Mouse (Mus musculus): ENCODE results near the gene Hist1h2bk. TPM values are rescaled to one million over a fixed set of nuclear protein-coding genes. Genes with fewer than 3 reads are reported as not detected.

The Hist1h2bk gene
- total and polyA plus RNA-seq, 2 experiments from 2014 or later, result 0.34 to 573 TPM

DNA sequence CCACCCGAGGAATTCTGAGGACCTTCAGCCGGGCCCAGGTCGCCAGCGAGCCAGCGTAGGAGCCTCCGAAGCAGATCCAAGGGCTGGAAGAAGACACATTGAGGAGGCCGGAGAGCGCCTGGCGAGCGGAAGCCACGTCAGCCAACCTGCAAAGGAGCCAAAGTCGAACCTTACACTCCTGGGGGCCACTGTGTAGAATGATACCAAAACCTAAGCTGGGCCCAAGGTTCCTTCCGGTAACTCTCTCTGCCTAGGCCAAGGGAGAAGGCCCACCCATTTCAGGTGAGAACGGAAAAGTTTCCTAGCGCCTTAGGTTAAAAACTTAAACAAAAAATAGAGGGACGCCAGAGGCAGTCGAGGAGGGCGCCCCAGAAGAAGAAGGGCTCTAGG, 28.6 kb upstream of the Hist1h2bk start:
- no peaks in the 10 kb centered on the region for H3K9me3 ChIP-seq (replicated peaks; ENCODE audit: control insufficient read depth, low read length)
- peaks cover 95% of the 10 kb centered on the region for H3K27me3 ChIP-seq (ENCODE audit: control insufficient read depth, insufficient read depth, low read length)
- H3K4me1 ChIP-seq (ENCODE audit: control insufficient read depth, insufficient read depth), result peaks cover 6% of the 10 kb centered on the region
- peak overlapping the region; percentile 70 for H3K4me3 ChIP-seq (ENCODE audit: low read depth, low read length)
- ATAC-seq (ENCODE audit: insufficient read depth, low read depth), result no peak
- peak overlapping the region; percentile 97 for H3K4me2 ChIP-seq (ENCODE audit: low read depth, low read length)
- no peaks in the 10 kb centered on the region for H3K36me3 ChIP-seq (replicated peaks; ENCODE audit: control insufficient read depth, insufficient read depth, low read length)
- no peak overlapping the region for H3K27ac ChIP-seq (ENCODE audit: low read depth)
- DNase-seq (ENCODE audit: low spot score), result no peak
- WGBS, result 6% methylated on average over 18 of the region's 18 CpGs
- no peak overlapping the region for H3K9ac ChIP-seq (replicated peaks; ENCODE audit: low read depth, low read length)
- TF ChIP-seq EP300 (IDR thresholded peaks at IDR 0.05; ENCODE audit: low read depth), result no peak
- no peak for TF ChIP-seq CTCF (IDR thresholded peaks at IDR 0.05; ENCODE audit: low read depth)

DNA sequence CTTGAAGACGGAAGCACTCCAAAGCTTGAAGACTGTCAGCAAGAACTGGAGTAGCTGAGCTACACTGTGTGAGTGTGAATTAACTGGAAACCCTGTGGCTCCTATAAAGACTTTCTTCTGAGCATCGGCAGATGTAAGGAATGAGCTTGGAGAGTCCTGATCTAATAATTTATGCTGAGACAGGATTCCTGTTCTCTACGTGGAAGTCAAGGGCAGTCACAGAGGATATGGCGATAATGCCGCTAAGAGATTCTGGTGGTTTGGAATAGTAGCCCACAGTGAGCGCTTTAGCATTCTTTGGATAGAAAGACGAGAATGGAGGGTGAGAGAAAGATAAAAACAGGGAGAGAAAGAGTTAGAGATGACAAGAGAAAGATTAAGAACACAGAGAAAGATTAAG, 27.8 kb upstream of the Hist1h2bk start:
- Histone ChIP-seq H3K4me2 (ENCODE audit: low read depth, low read length) (no peak overlapping the region), H3K4me1 (ENCODE audit: control insufficient read depth, insufficient read depth) (peaks cover 6% of the 10 kb centered on the region), H3K27ac (ENCODE audit: low read depth) (no peak overlapping the region), H3K9ac (replicated peaks; ENCODE audit: low read depth, low read length) (no peak overlapping the region), H3K4me3 (ENCODE audit: low read depth, low read length) (no peak overlapping the region), H3K9me3 (replicated peaks; ENCODE audit: control insufficient read depth, low read length) (no peaks in the 10 kb centered on the region), H3K36me3 (replicated peaks; ENCODE audit: control insufficient read depth, insufficient read depth, low read length) (no peaks in the 10 kb centered on the region), H3K27me3 (ENCODE audit: control insufficient read depth, insufficient read depth, low read length) (peaks cover 95% of the 10 kb centered on the region)
- ATAC-seq (ENCODE audit: insufficient read depth, low read depth) (no peak), DNase-seq (ENCODE audit: low spot score) (no peak)
- WGBS, result 56% methylated on average over 7 of the region's 7 CpGs
- TF ChIP-seq EP300 (IDR thresholded peaks at IDR 0.05; ENCODE audit: low read depth), result no peak
- TF ChIP-seq CTCF (IDR thresholded peaks at IDR 0.05; ENCODE audit: low read depth), result no peak

DNA sequence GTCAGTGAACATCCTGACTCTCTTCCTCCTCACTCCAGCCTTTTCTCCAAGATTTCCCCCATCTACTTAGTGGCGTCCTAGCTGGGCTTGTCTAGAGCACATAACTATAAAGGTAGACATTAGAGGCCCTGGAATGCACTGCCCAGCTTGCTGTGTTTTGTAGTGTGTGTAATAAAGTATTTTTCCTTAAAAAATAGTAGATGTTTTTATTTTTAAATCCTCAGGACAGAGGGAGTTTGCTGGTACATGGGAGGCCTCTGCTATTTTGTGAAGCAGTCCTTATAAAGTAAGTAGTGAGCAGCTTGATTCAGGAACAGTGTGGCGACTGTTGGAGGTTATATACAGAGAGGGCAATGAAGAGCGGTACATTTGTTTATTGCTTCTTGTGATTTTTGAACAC, 27.0 kb upstream of the Hist1h2bk start:
- no peak overlapping the region for H3K9ac ChIP-seq (replicated peaks; ENCODE audit: low read depth, low read length)
- no peaks in the 10 kb centered on the region for H3K36me3 ChIP-seq (replicated peaks; ENCODE audit: control insufficient read depth, insufficient read depth, low read length)
- WGBS, result 82% methylated on average over 3 of the region's 3 CpGs
- H3K27ac ChIP-seq (ENCODE audit: low read depth), result no peak overlapping the region
- H3K4me3 ChIP-seq (ENCODE audit: low read depth, low read length), result no peak overlapping the region
- ATAC-seq (ENCODE audit: insufficient read depth, low read depth), result no peak
- peaks cover 6% of the 10 kb centered on the region for H3K4me1 ChIP-seq (ENCODE audit: control insufficient read depth, insufficient read depth)
- H3K9me3 ChIP-seq (replicated peaks; ENCODE audit: control insufficient read depth, low read length), result no peaks in the 10 kb centered on the region
- TF ChIP-seq CTCF (IDR thresholded peaks at IDR 0.05; ENCODE audit: low read depth), result no peak
- TF ChIP-seq EP300 (IDR thresholded peaks at IDR 0.05; ENCODE audit: low read depth), result no peak
- peaks cover 93% of the 10 kb centered on the region for H3K27me3 ChIP-seq (ENCODE audit: control insufficient read depth, insufficient read depth, low read length)
- no peak overlapping the region for H3K4me2 ChIP-seq (ENCODE audit: low read depth, low read length)
- no peak for DNase-seq (ENCODE audit: low spot score)

DNA sequence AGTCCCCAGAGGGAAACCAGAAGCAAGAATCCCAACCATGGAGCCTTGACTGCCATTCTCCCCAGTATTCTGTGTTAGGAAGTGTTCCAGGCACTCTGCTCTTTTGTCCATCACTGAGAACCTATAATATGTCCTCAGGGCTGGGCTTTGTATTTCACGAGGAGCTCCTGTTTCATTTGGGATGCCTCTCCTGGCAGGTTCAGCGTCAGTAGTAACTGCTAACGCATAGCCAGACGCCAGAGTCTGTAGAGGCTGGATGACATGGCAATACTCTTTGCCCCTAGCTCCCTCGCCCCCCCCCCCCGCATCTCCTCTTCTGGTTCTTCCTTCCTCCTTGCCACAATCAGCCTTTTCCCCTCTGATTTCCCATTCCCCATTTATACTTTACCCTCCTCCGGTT, 26.0 kb upstream of the Hist1h2bk start, which contains the start of gene Prss16:
Prss16 (minus strand) TSS at position 101 of the 400 bp plus-strand sequence.
- no peak for TF ChIP-seq CTCF (IDR thresholded peaks at IDR 0.05; ENCODE audit: low read depth)
- TF ChIP-seq EP300 (IDR thresholded peaks at IDR 0.05; ENCODE audit: low read depth), result no peak
- DNase-seq (ENCODE audit: low spot score) (no peak), ATAC-seq (ENCODE audit: insufficient read depth, low read depth) (no peak)
- Histone ChIP-seq H3K27me3 (ENCODE audit: control insufficient read depth, insufficient read depth, low read length) (peaks cover 93% of the 10 kb centered on the region), H3K9me3 (replicated peaks; ENCODE audit: control insufficient read depth, low read length) (no peaks in the 10 kb centered on the region), H3K4me1 (ENCODE audit: control insufficient read depth, insufficient read depth) (peaks cover 6% of the 10 kb centered on the region), H3K9ac (replicated peaks; ENCODE audit: low read depth, low read length) (no peak within 1 kb of the TSS), H3K27ac (ENCODE audit: low read depth) (no peak within 1 kb of the TSS), H3K4me3 (ENCODE audit: low read depth, low read length) (no peak within 1 kb of the TSS), H3K4me2 (ENCODE audit: low read depth, low read length) (no peak within 1 kb of the TSS), H3K36me3 (replicated peaks; ENCODE audit: control insufficient read depth, insufficient read depth, low read length) (no peaks in the 10 kb centered on the region)
- 33% methylated on average over 7 of the region's 7 CpGs for WGBS

DNA sequence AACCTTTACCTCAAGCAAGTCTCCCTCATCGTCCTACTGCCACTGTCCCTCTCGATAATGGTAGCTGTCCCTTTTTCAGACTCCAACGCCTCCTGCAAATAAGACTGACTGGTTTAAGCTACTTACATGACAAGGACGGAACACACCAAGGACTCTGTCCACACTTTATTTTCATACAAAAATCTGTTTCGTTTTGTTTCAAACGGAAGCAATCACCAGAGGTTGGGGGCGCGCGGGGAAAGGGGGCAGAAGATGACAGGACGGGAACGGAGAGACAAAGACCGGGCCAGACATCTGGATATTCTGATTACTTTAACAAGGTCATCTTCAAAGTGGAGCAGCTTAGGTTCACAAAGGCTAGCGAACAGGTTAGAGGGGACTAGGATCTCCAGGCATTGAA, 22.0 kb upstream of the Hist1h2bk start:
- no peak overlapping the region for H3K9ac ChIP-seq (replicated peaks; ENCODE audit: low read depth, low read length)
- H3K4me3 ChIP-seq (ENCODE audit: low read depth, low read length), result peak overlapping the region; percentile 30
- H3K4me2 ChIP-seq (ENCODE audit: low read depth, low read length), result no peak overlapping the region
- H3K27ac ChIP-seq (ENCODE audit: low read depth), result no peak overlapping the region
- no peak for TF ChIP-seq EP300 (IDR thresholded peaks at IDR 0.05; ENCODE audit: low read depth)
- TF ChIP-seq CTCF (IDR thresholded peaks at IDR 0.05; ENCODE audit: low read depth), result no peak
- no peaks in the 10 kb centered on the region for H3K36me3 ChIP-seq (replicated peaks; ENCODE audit: control insufficient read depth, insufficient read depth, low read length)
- H3K27me3 ChIP-seq (ENCODE audit: control insufficient read depth, insufficient read depth, low read length), result peaks cover 70% of the 10 kb centered on the region
- DNase-seq (ENCODE audit: low spot score), result no peak
- no peaks in the 10 kb centered on the region for H3K9me3 ChIP-seq (replicated peaks; ENCODE audit: control insufficient read depth, low read length)
- WGBS, result 25% methylated on average over 13 of the region's 13 CpGs
- no peak for ATAC-seq (ENCODE audit: insufficient read depth, low read depth)
- no peaks in the 10 kb centered on the region for H3K4me1 ChIP-seq (ENCODE audit: control insufficient read depth, insufficient read depth)

DNA sequence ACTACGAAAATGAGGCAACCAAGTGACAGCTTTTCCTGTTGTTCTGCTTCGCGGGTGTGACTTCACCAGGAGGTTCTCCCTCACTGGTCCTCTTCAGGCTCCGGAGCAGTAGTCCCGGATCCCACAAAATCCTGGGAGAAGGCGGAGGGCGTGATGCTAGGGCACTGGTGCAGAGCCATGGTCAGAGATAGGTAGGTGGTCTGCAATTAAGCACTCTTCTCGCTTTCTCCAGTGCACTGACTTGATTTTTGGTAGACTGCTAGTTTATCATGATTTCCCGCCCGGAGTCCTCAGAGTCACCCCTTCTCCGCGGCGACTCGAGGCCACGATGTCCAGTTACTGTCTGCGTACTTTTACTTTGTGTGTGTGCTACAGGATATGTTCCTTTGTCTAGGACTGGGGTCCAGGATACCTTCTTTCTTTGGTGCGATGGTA, 21.2 kb upstream of the Hist1h2bk start:
- H3K36me3 ChIP-seq (replicated peaks; ENCODE audit: control insufficient read depth, insufficient read depth, low read length), result no peaks in the 10 kb centered on the region
- H3K4me2 ChIP-seq (ENCODE audit: low read depth, low read length), result peak overlapping the region; percentile 35
- no peak overlapping the region for H3K27ac ChIP-seq (ENCODE audit: low read depth)
- H3K4me3 ChIP-seq (ENCODE audit: low read depth, low read length), result peak overlapping the region; percentile 30
- no peak for ATAC-seq (ENCODE audit: insufficient read depth, low read depth)
- WGBS, result 10% methylated on average over 17 of the region's 17 CpGs
- no peak for DNase-seq (ENCODE audit: low spot score)
- H3K9ac ChIP-seq (replicated peaks; ENCODE audit: low read depth, low read length), result no peak overlapping the region
- H3K4me1 ChIP-seq (ENCODE audit: control insufficient read depth, insufficient read depth), result no peaks in the 10 kb centered on the region
- peaks cover 62% of the 10 kb centered on the region for H3K27me3 ChIP-seq (ENCODE audit: control insufficient read depth, insufficient read depth, low read length)
- H3K9me3 ChIP-seq (replicated peaks; ENCODE audit: control insufficient read depth, low read length), result no peaks in the 10 kb centered on the region
- TF ChIP-seq CTCF (IDR thresholded peaks at IDR 0.05; ENCODE audit: low read depth) (no peak), EP300 (IDR thresholded peaks at IDR 0.05; ENCODE audit: low read depth) (no peak)
